Mouse (Mus musculus) heart, adult 2 months (tissue): ENCODE data around the gene 4921501E09Rik. TPM values are rescaled to one million over a fixed set of nuclear protein-coding genes. Genes with fewer than 3 reads are reported as not detected.
"Not testable (repeated sequence)": the region's sequence is repeated elsewhere in the genome, so short reads cannot be mapped to it uniquely, and the experiment has no call there.

Experiments
- DNase-seq, 2 experiments: peaks; one replicate each; pipeline ENCODE4 v3.0.0; 2021
- H3K27ac ChIP-seq: fragments of 200-600 bp; 2 replicates; pipeline ENCODE4 v1.8.1; 2022
- H3K27me3 ChIP-seq: fragments of 200-500 bp; 2 replicates; pipeline ENCODE4 v1.6.1; 2012; ENCODE audit warnings: mild to moderate bottlenecking, low read length, inconsistent platforms, mixed read lengths; ENCODE audit not compliant: control insufficient read depth, insufficient read depth
- H3K36me3 ChIP-seq: fragments of 200-500 bp; 2 replicates; pipeline ENCODE4 v1.6.1; 2012; ENCODE audit warnings: low read length, inconsistent platforms; ENCODE audit not compliant: control insufficient read depth, insufficient read depth
- H3K4me1 ChIP-seq: fragments of 200-500 bp; 2 replicates; pipeline ENCODE4 v1.6.1; 2011; ENCODE audit warnings: low read length; ENCODE audit not compliant: control insufficient read depth, insufficient read depth
- H3K4me3 ChIP-seq: fragments of 200-600 bp; 2 replicates; pipeline ENCODE4 v1.8.1; 2022
- H3K79me2 ChIP-seq: fragments of 200-500 bp; replicated peaks from 2 replicates; pipeline ENCODE4 v1.6.1; 2012; ENCODE audit warnings: mild to moderate bottlenecking, inconsistent platforms, low read length, moderate library complexity, mixed read lengths; ENCODE audit not compliant: control insufficient read depth, insufficient read depth
- H3K9ac ChIP-seq: fragments of 200-500 bp; 2 replicates; pipeline ENCODE4 v1.6.1; 2012; ENCODE audit warnings: low read depth, mild to moderate bottlenecking, control low read depth, inconsistent platforms, low read length, mixed read lengths
- CTCF ChIP-seq: fragments of 200-600 bp; IDR thresholded peaks from 2 replicates; pipeline ENCODE4 v1.8.1; 2022; ENCODE audit warnings: antibody characterized with exemption, mild to moderate bottlenecking, moderate library complexity
- EP300 ChIP-seq: fragments of 200-500 bp; IDR thresholded peaks from 2 replicates; pipeline ENCODE4 v1.6.1; 2011; ENCODE audit warnings: low read depth, low read length, control low read depth; ENCODE audit not compliant: insufficient read depth
- POLR2A ChIP-seq: fragments of 200-500 bp; IDR thresholded peaks from 2 replicates; pipeline ENCODE4 v1.6.1; 2011; ENCODE audit warnings: mild to moderate bottlenecking, low read depth, low read length, control low read depth; ENCODE audit not compliant: insufficient read depth
- WGBS: fragments of 180-500 bp; shearing (Covaris S2); methylation state at CpG from one replicate; pipeline ENCODE4 v1.1.7; 2018; 5-methylcytosine and 5-hydroxymethylcytosine counted together
- intact Hi-C: fragments of 180-260 bp; cut with DNase I; formaldehyde crosslinking; loops from one replicate; pipeline ENCODE4 v1.15.1; 2025
- polyA plus RNA-seq: library from polyadenylated mRNA; depleted of rRNA; stranded (reverse); fragments of >200 nt; gene quantifications from 2 replicates; pipeline ENCODE4 v1.2.3, GENCODE M21; 2012; rRNA removed
- total RNA-seq, 2 experiments: library from RNA; stranded (reverse); gene quantifications; 2 replicates each; pipeline ENCODE4 v1.2.3; 2021

Gene 4921501E09Rik
- total and polyA plus RNA-seq, 3 experiments, result not detected

- no peak for DNase-seq
- H3K79me2 ChIP-seq, result no peaks in the 10 kb centered on the region
- no peaks in the 10 kb centered on the region for H3K4me1 ChIP-seq
- no peak for TF ChIP-seq CTCF
- TF ChIP-seq POLR2A, result no peak
- no peak for TF ChIP-seq EP300
- no peak overlapping the region for H3K4me3 ChIP-seq
- no peaks in the 10 kb centered on the region for H3K27me3 ChIP-seq
- intact Hi-C loops, result no loop called here
- WGBS, result 3% methylated on average over 1 of the region's 1 CpGs
- no peak overlapping the region for H3K9ac ChIP-seq
- no peaks in the 10 kb centered on the region for H3K36me3 ChIP-seq
- H3K27ac ChIP-seq, result no peak overlapping the region
These were observed 4.9 kb downstream of the 4921501E09Rik start for GRCm38 (mm10) chr17:33063001-33063400.

- TF ChIP-seq POLR2A (no peak), EP300 (no peak), CTCF (no peak)
- intact Hi-C loops, result no loop called here
These were observed 9.1 kb downstream of the 4921501E09Rik start for GRCm38 (mm10) chr17:33058791-33059190.

GRCm38 (mm10) chr17:33032900-33033891, 34.7 kb downstream of the 4921501E09Rik start, which contains the start of gene Zfp763:
Gene Zfp763 (minus strand): TSS chr17:33033402.
- 3% methylated on average over 27 of the region's 27 CpGs for WGBS
- H3K36me3 ChIP-seq, result peaks cover 3% of the 10 kb centered on the region
- TF ChIP-seq CTCF (no peak; the same call in none of the 2 replicates), EP300 (no peak), POLR2A (peak; percentile 76)
- intact Hi-C loops, result loop anchor here (2.0 to 5.0 kb wide), 2 partner anchors 41 to 56 kb away; partner anchors contain the start of genes Zfp563 and Zfp952
- no peaks in the 10 kb centered on the region for H3K4me1 ChIP-seq
- no peaks in the 10 kb centered on the region for H3K79me2 ChIP-seq
- peak; percentile 75 to 82 for DNase-seq
- H3K27ac ChIP-seq, result peak within 1 kb of the TSS; percentile 61
- H3K27me3 ChIP-seq, result no peaks in the 10 kb centered on the region
- H3K9ac ChIP-seq, result peak within 1 kb of the TSS; percentile 72
- peak within 1 kb of the TSS; percentile 83 for H3K4me3 ChIP-seq

More at GRCm38 (mm10) chr17:33058791-33059190, 9.1 kb downstream of the 4921501E09Rik start:
- Histone ChIP-seq H3K27me3 (no peaks in the 10 kb centered on the region), H3K4me1 (no peaks in the 10 kb centered on the region), H3K9ac (no peak overlapping the region), H3K27ac (no peak overlapping the region), H3K4me3 (no peak overlapping the region), H3K36me3 (no peaks in the 10 kb centered on the region), H3K79me2 (no peaks in the 10 kb centered on the region)
- WGBS, result 7% methylated on average over 1 of the region's 1 CpGs
- no peak for DNase-seq

- Histone ChIP-seq H3K4me3 (peak overlapping the region; percentile 26; the same call in 1 of the 2 replicates), H3K9ac (no peak overlapping the region), H3K79me2 (no peaks in the 10 kb centered on the region), H3K27me3 (no peaks in the 10 kb centered on the region), H3K36me3 (peaks cover 3% of the 10 kb centered on the region), H3K4me1 (no peaks in the 10 kb centered on the region), H3K27ac (no peak overlapping the region)
- no peak for TF ChIP-seq CTCF
- TF ChIP-seq EP300, result no peak
- no peak for TF ChIP-seq POLR2A
- DNase-seq, result no peak
- WGBS, result 8% methylated on average over 10 of the region's 10 CpGs
- intact Hi-C loops, result loop anchor here (2.0 to 5.0 kb wide), 2 partner anchors 40 to 56 kb away; partner anchors contain the start of genes Zfp563 and Zfp952
These were observed 35.5 kb downstream of the 4921501E09Rik start for GRCm38 (mm10) chr17:33032376-33032775.

- H3K4me3 ChIP-seq, H3K27me3 ChIP-seq, H3K36me3 ChIP-seq, H3K27ac ChIP-seq, H3K79me2 ChIP-seq, H3K4me1 ChIP-seq, intact Hi-C loops, H3K9ac ChIP-seq, DNase-seq: not testable (repeated sequence)
These were observed 47.4 kb downstream of the 4921501E09Rik start for GRCm38 (mm10) chr17:33020434-33020833.

Other genes starting within 250 kb of the 4921501E09Rik start
- gene Zfp799, start 237.8 kb downstream of the 4921501E09Rik start, total RNA-seq, result 10 to 100 TPM in 1 of 2 experiments, 1 to 10 TPM in 1; 9.0 to 10.6 TPM
- 2.4 and 7.7 TPM in 2 replicates for gene Zfp799, start 237.8 kb downstream of the 4921501E09Rik start, polyA plus RNA-seq
- gene Zfp870, start 176.4 kb downstream of the 4921501E09Rik start, total RNA-seq, result 1 to 10 TPM; 5.4 to 7.3 TPM
- 1.3 and 2.7 TPM in 2 replicates for gene Zfp870, start 176.4 kb downstream of the 4921501E09Rik start, polyA plus RNA-seq
- gene Cyp4f14, start 150.7 kb downstream of the 4921501E09Rik start, total RNA-seq, result under 1 TPM in 1 of 2 experiments, not detected in 1; 0.16 TPM
- 0.25 and 0.44 TPM in 2 replicates for gene Cyp4f14, start 150.7 kb downstream of the 4921501E09Rik start, polyA plus RNA-seq
- gene Cyp4f13, start 120.7 kb downstream of the 4921501E09Rik start, total RNA-seq, result 10 to 100 TPM; 11.2 to 12.7 TPM
- 21.1 and 22.9 TPM in 2 replicates for gene Cyp4f13, start 120.7 kb downstream of the 4921501E09Rik start, polyA plus RNA-seq
- 1 to 10 TPM; 2.3 to 2.7 TPM for gene Zfp472, start 102.2 kb downstream of the 4921501E09Rik start, total RNA-seq
- 0.62 and 0.79 TPM in 2 replicates for gene Zfp472, start 102.2 kb downstream of the 4921501E09Rik start, polyA plus RNA-seq
- gene Zfp952, start 74.9 kb downstream of the 4921501E09Rik start, total RNA-seq, result 1 to 10 TPM; 6.0 to 8.7 TPM
- 2.2 and 4.5 TPM in 2 replicates for gene Zfp952, start 74.9 kb downstream of the 4921501E09Rik start, polyA plus RNA-seq
- gene Zfp763, start 34.7 kb downstream of the 4921501E09Rik start, total RNA-seq, result 1 to 10 TPM; 3.3 to 4.0 TPM
- gene Zfp763, start 34.7 kb downstream of the 4921501E09Rik start, polyA plus RNA-seq, result 0.76 and 1.6 TPM in 2 replicates
- 1 to 10 TPM; 6.0 to 6.1 TPM for gene Zfp563, start 21.3 kb upstream of the 4921501E09Rik start, total RNA-seq
- 1.7 and 2.5 TPM in 2 replicates for gene Zfp563, start 21.3 kb upstream of the 4921501E09Rik start, polyA plus RNA-seq
- under 1 TPM; 0.09 to 0.10 TPM for gene Morc2b, start 71.6 kb upstream of the 4921501E09Rik start, total RNA-seq
- 0.20 and 0.32 TPM in 2 replicates for gene Morc2b, start 71.6 kb upstream of the 4921501E09Rik start, polyA plus RNA-seq
- not detected for gene Olfr55, start 100.4 kb upstream of the 4921501E09Rik start, total RNA-seq
- gene Olfr55, start 100.4 kb upstream of the 4921501E09Rik start, polyA plus RNA-seq, result not detected in 2 replicates
- gene Olfr239, start 123.2 kb upstream of the 4921501E09Rik start, total RNA-seq, result not detected
- not detected in 2 replicates for gene Olfr239, start 123.2 kb upstream of the 4921501E09Rik start, polyA plus RNA-seq
- under 1 TPM; 0.07 to 0.10 TPM for gene Olfr1564, start 153.6 kb upstream of the 4921501E09Rik start, total RNA-seq
- 0.47 and 0.56 TPM in 2 replicates for gene Olfr1564, start 153.6 kb upstream of the 4921501E09Rik start, polyA plus RNA-seq
- gene Zfp955a, start 187.1 kb upstream of the 4921501E09Rik start, total RNA-seq, result 1 to 10 TPM; 7.7 to 9.0 TPM
- 1.9 and 4.7 TPM in 2 replicates for gene Zfp955a, start 187.1 kb upstream of the 4921501E09Rik start, polyA plus RNA-seq
- gene Olfr63, start 196.6 kb upstream of the 4921501E09Rik start, total RNA-seq, result not detected
- gene Olfr63, start 196.6 kb upstream of the 4921501E09Rik start, polyA plus RNA-seq, result not detected in 2 replicates
- 10 to 100 TPM; 11.3 to 11.6 TPM for gene Zfp955b, start 221.5 kb upstream of the 4921501E09Rik start, total RNA-seq
- gene Zfp955b, start 221.5 kb upstream of the 4921501E09Rik start, polyA plus RNA-seq, result 2.6 and 5.4 TPM in 2 replicates